Mouse (Mus musculus): ENCODE measurements around the gene 1110051M20Rik. TPM values are rescaled to one million over a fixed set of nuclear protein-coding genes. Genes with fewer than 3 reads are reported as not detected.

1110051M20Rik gene
- total and polyA plus RNA-seq, 3 experiments, result 21.1 to 34.0 (median 26.2) TPM

DNA sequence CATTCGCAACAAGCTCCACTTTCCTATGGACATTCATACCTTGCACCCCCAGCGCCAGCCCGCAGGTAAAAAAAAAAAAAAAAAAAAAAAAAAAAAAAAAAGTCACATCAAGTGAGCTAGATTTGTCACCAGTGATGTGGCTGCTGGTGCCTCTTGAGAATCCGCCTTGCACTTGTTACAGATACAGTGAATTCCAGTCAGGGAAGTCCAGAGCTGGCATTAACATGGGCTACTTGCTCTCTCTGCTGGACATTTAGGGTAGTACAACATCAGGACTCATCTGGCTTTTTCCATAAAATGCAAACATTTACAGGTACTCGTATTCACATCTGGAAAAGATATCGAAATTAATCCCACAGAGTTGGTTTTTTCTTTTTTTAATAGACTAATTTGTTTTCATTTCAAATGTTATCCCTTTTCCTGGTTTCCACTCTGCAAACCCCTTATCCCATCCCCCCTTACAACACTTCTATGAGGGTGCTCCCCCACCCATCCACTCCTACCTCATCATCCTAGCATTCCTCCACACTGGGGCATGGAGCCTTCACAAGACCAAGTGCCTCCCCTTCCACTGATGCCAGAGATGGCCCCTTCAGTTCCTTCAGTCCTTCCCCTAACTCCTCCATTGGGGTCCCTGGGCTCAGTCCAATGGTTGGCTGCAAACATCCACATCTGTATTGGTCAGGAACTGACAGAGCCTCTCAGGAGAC is 36.5 kb upstream of the 1110051M20Rik start:
- Histone ChIP-seq H3K27me3 (replicated peaks) (no peaks in the 10 kb centered on the region), H3K79me2 (replicated peaks; ENCODE audit: control insufficient read depth, extremely low read depth, insufficient read depth, poor library complexity, severe bottlenecking) (no peaks in the 10 kb centered on the region), H3K4me3 (replicated peaks in 1 of 3; ENCODE audit: low read depth in 2 of 3, low read length in 2 of 3, poor library complexity in 1 of 3) (no peak overlapping the region), H3K9me3 (replicated peaks; ENCODE audit: low read length) (no peaks in the 10 kb centered on the region), H3K9ac (ENCODE audit: insufficient read depth, low read depth) (no peak overlapping the region), H3K36me3 (replicated peaks in 1 of 2; ENCODE audit: control insufficient read depth in 1 of 2, insufficient read depth in 1 of 2, low read length in 1 of 2) (peaks cover 10 to 17% of the 10 kb centered on the region in 2 experiments), H3K27ac (ENCODE audit: insufficient read depth, low read depth) (no peak overlapping the region), H3K4me2 (ENCODE audit: insufficient read depth, low read depth, poor library complexity, severe bottlenecking) (no peak overlapping the region), H3K4me1 (ENCODE audit: control insufficient read depth in 1 of 2, insufficient read depth in 2 of 2) (peaks cover 0 to 28% of the 10 kb centered on the region in 2 experiments; a peak in 3 of 4 replicates)
- dilution Hi-C loops (cut with MboI; ENCODE audit: extremely low pct_ligation_motif_present, extremely low pct_unique_long_range_greater_than_20kb, low sequenced_read_pairs), result no loop called here
- TF ChIP-seq TBP (conservative IDR thresholded peaks at IDR 0.05; ENCODE audit: low read depth, low read length) (0 out of 2 replicates have a peak, but pooled peaks have one; percentile 27), RAD21 (IDR thresholded peaks at IDR 0.05; ENCODE audit: low read depth, low read length) (peak; percentile 94), ELF1 (IDR thresholded peaks at IDR 0.05; ENCODE audit: low read depth, low read length) (no peak), MAFK (IDR thresholded peaks at IDR 0.05; ENCODE audit: insufficient replicate concordance, low read length) (no peak), ZC3H11A (IDR thresholded peaks at IDR 0.05; ENCODE audit: low read depth, low read length) (peak; percentile 55; the same call in 1 of the 2 replicates), RCOR1 (conservative IDR thresholded peaks at IDR 0.05; ENCODE audit: low read depth, low read length) (no peak), E2F4 (IDR thresholded peaks at IDR 0.05; ENCODE audit: insufficient replicate concordance, low read depth, low read length) (no peak), ZNF384 (IDR thresholded peaks at IDR 0.05; ENCODE audit: low read depth, low read length) (peak; percentile 57; the same call in 1 of the 2 replicates), SMC3 (IDR thresholded peaks at IDR 0.05; ENCODE audit: low read depth, low read length) (peak; percentile 90), CTCF (conservative IDR thresholded peaks at IDR 0.05 in 1 of 2, IDR thresholded peaks at IDR 0.05 in 1 of 2; ENCODE audit: low read depth in 2 of 2, low read length in 2 of 2) (peak; percentile 44 to 88)
- peak; percentile 65 for DNase-seq (ENCODE audit: extremely low read depth)
- in situ Hi-C loops (cut with MboI; ENCODE audit: low pct_ligation_motif_present, low pct_unique_long_range_greater_than_20kb, low sequenced_read_pairs), result loop anchor here (5.0 kb wide), 1 partner anchor 199 kb away; no protein-coding TSS in a partner anchor

DNA sequence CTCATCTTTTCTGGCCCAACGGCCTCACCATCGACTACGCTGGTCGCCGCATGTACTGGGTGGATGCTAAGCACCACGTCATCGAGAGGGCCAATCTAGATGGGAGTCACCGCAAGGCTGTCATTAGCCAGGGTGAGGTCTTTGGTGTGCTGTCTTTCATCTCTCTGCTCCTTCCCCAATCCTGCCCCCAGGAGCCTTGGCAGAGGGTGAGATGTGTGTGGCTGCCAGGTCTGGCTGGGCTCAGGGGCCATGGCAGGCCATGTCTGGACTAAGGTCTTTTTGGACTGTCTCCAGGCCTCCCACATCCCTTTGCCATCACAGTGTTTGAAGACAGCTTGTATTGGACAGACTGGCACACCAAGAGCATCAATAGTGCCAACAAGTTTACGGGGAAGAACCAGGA is 35.9 kb upstream of the 1110051M20Rik start:
- TF ChIP-seq USF1 (IDR thresholded peaks at IDR 0.05; ENCODE audit: low read depth, low read length) (no peak), IRF4 (IDR thresholded peaks at IDR 0.05; ENCODE audit: low read depth, low read length) (no peak), MYC (IDR thresholded peaks at IDR 0.05; ENCODE audit: low read depth, low read length) (no peak), ZMIZ1 (IDR thresholded peaks at IDR 0.05; ENCODE audit: low read depth, low read length) (no peak), USF2 (conservative IDR thresholded peaks at IDR 0.05; ENCODE audit: low read depth, low read length) (no peak), BHLHE40 (IDR thresholded peaks at IDR 0.05; ENCODE audit: low read depth, low read length) (no peak), NELFE (IDR thresholded peaks at IDR 0.05; ENCODE audit: low read depth, low read length) (no peak), ZKSCAN1 (IDR thresholded peaks at IDR 0.05; ENCODE audit: borderline replicate concordance, low read depth, low read length) (no peak), KAT2A (IDR thresholded peaks at IDR 0.05; ENCODE audit: insufficient replicate concordance, low read length) (no peak), ZC3H11A (IDR thresholded peaks at IDR 0.05; ENCODE audit: low read depth, low read length) (no peak), SIN3A (IDR thresholded peaks at IDR 0.05; ENCODE audit: low read length) (no peak), TCF12 (IDR thresholded peaks at IDR 0.05; ENCODE audit: low read depth, low read length) (no peak), EP300 (IDR thresholded peaks at IDR 0.05; ENCODE audit: low read length) (no peak), POLR2AphosphoS2 (IDR thresholded peaks at IDR 0.05; ENCODE audit: low read depth, low read length) (no peak), RCOR1 (conservative IDR thresholded peaks at IDR 0.05; ENCODE audit: low read depth, low read length) (no peak), MEF2A (IDR thresholded peaks at IDR 0.05; ENCODE audit: borderline replicate concordance, low read depth, low read length) (no peak), ZNF384 (IDR thresholded peaks at IDR 0.05; ENCODE audit: low read depth, low read length) (no peak), TBP (conservative IDR thresholded peaks at IDR 0.05; ENCODE audit: low read depth, low read length) (no peak), HCFC1 (IDR thresholded peaks at IDR 0.05; ENCODE audit: low read depth, low read length) (no peak)

More for the DNA sequence above, 35.9 kb upstream of the 1110051M20Rik start:
- Histone ChIP-seq H3K36me3 (replicated peaks in 1 of 2; ENCODE audit: control insufficient read depth in 1 of 2, insufficient read depth in 1 of 2, low read length in 1 of 2) (peaks cover 13 to 17% of the 10 kb centered on the region in 2 experiments), H3K27me3 (replicated peaks) (no peaks in the 10 kb centered on the region), H3K4me3 (replicated peaks in 1 of 3; ENCODE audit: low read depth in 2 of 3, low read length in 2 of 3, poor library complexity in 1 of 3) (no peak overlapping the region), H3K79me2 (replicated peaks; ENCODE audit: control insufficient read depth, extremely low read depth, insufficient read depth, poor library complexity, severe bottlenecking) (no peaks in the 10 kb centered on the region), H3K9ac (ENCODE audit: insufficient read depth, low read depth) (no peak overlapping the region), H3K27ac (ENCODE audit: insufficient read depth, low read depth) (no peak overlapping the region), H3K4me2 (ENCODE audit: insufficient read depth, low read depth, poor library complexity, severe bottlenecking) (no peak overlapping the region), H3K9me3 (replicated peaks; ENCODE audit: low read length) (no peaks in the 10 kb centered on the region), H3K4me1 (ENCODE audit: control insufficient read depth in 1 of 2, insufficient read depth in 2 of 2) (peaks cover 0 to 31% of the 10 kb centered on the region in 2 experiments; a peak in 3 of 4 replicates)
- no peak for DNase-seq (ENCODE audit: extremely low read depth)
- in situ Hi-C loops (cut with MboI; ENCODE audit: low pct_ligation_motif_present, low pct_unique_long_range_greater_than_20kb, low sequenced_read_pairs), result loop anchor here (5.0 kb wide), 1 partner anchor 198 kb away; no protein-coding TSS in a partner anchor
- dilution Hi-C loops (cut with MboI; ENCODE audit: extremely low pct_ligation_motif_present, extremely low pct_unique_long_range_greater_than_20kb, low sequenced_read_pairs), result no loop called here
